8 mouse cellular contexts compared by ENCODE assay signal in the genomic region with DNA sequence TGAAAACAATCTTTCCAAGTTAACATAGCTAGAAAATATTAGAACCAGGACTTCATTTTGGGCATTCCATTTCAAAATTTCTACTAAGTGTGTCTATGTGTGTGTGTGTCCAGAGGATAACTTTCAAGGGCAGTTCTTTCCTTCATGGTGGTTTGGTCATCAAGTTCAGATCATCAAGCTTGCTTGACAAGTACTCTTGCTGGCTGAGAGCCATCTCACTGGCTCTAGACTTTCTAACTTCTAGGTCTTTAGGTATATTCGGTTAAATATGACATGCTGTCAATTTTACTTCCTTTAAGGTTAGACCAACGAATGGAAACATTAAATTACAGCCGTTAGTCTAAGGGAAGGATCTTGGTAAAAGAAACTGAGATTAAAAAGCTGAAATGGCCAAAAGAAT. TPM values are rescaled to one million over a fixed set of nuclear protein-coding genes. Genes with fewer than 3 reads are reported as not detected.
A peak's percentile ranks its signal among the peaks of the same experiment; 100 is the strongest.
DNase-seq lines count a peak whose midpoint lies in the region; ATAC-seq lines count a peak whose summit lies in the region.

No protein-coding gene starts in this region.

- H3K27me3 ChIP-seq in kidney, embryonic 15.5 days = no peaks in the 10 kb centered on the region
- H3K27me3 ChIP-seq in hindbrain, embryonic 11.5 days (ENCODE audit: control insufficient read depth, insufficient read depth, low read length) = no peaks in the 10 kb centered on the region
- H3K27me3 ChIP-seq in midbrain, embryonic 12.5 days = no peaks in the 10 kb centered on the region

- DNase-seq in kidney, postnatal 10 days = no peak
- DNase-seq in c-Kit-positive CD71-positive TER-119-positive erythroid progenitor cells, embryonic 14.5 days (ENCODE audit: low spot score) = peak; percentile 9
- DNase-seq in hindbrain, embryonic 11.5 days (ENCODE audit: low spot score) = no peak
- DNase-seq in ovary, postnatal 14 days (ENCODE audit: low spot score) = no peak
- DNase-seq in spleen, adult 12 weeks (ENCODE audit: low spot score) = no peak
- DNase-seq in thymus, postnatal 25 days = no peak

- no peaks in the 10 kb centered on the region for H3K9me3 ChIP-seq in kidney, embryonic 15.5 days (replicated peaks)
- no peaks in the 10 kb centered on the region for H3K9me3 ChIP-seq in hindbrain, embryonic 11.5 days (ENCODE audit: control insufficient read depth, low read length)
- no peaks in the 10 kb centered on the region for H3K9me3 ChIP-seq in midbrain, embryonic 12.5 days

- 27% methylated on average over 3 of the region's 3 CpGs for WGBS in kidney, embryonic 15.5 days
- WGBS in hindbrain, embryonic 11.5 days = 25% methylated on average over 3 of the region's 3 CpGs
- WGBS in midbrain, embryonic 12.5 days = 24% methylated on average over 3 of the region's 3 CpGs

- H3K4me1 ChIP-seq in kidney, embryonic 15.5 days = peaks cover 14% of the 10 kb centered on the region
- H3K4me1 ChIP-seq in hindbrain, embryonic 11.5 days (replicated peaks; ENCODE audit: control insufficient read depth, insufficient read depth, low read length) = no peaks in the 10 kb centered on the region
- H3K4me1 ChIP-seq in midbrain, embryonic 12.5 days = peaks cover 9% of the 10 kb centered on the region; the same call in 1 of the 2 replicates

- peak overlapping the region; percentile 62 for H3K4me2 ChIP-seq in kidney, embryonic 15.5 days
- no peak overlapping the region; the same call in 1 of the 2 replicates for H3K4me2 ChIP-seq in hindbrain, embryonic 11.5 days (replicated peaks; ENCODE audit: low read depth, low read length)
- peak overlapping the region; percentile 75 for H3K4me2 ChIP-seq in midbrain, embryonic 12.5 days (replicated peaks)

- no peak for ATAC-seq in kidney, embryonic 15.5 days (replicated peaks; ENCODE audit: low FRiP score)
- no peak for ATAC-seq in hindbrain, embryonic 11.5 days (ENCODE audit: low FRiP score)
- ATAC-seq in midbrain, embryonic 12.5 days (ENCODE audit: low FRiP score, low read depth) = no peak

- peak overlapping the region; percentile 89 for H3K4me3 ChIP-seq in kidney, embryonic 15.5 days (replicated peaks)
- H3K4me3 ChIP-seq in hindbrain, embryonic 11.5 days (ENCODE audit: low read depth, low read length) = peak overlapping the region; percentile 94
- peak overlapping the region; percentile 90 for H3K4me3 ChIP-seq in midbrain, embryonic 12.5 days

- no peaks in the 10 kb centered on the region for H3K36me3 ChIP-seq in kidney, embryonic 15.5 days
- H3K36me3 ChIP-seq in hindbrain, embryonic 11.5 days (ENCODE audit: control insufficient read depth, insufficient read depth, low read length) = no peaks in the 10 kb centered on the region
- H3K36me3 ChIP-seq in midbrain, embryonic 12.5 days = no peaks in the 10 kb centered on the region

- no peak overlapping the region for H3K27ac ChIP-seq in kidney, embryonic 15.5 days
- H3K27ac ChIP-seq in hindbrain, embryonic 11.5 days (ENCODE audit: low read depth, low read length) = no peak overlapping the region
- H3K27ac ChIP-seq in midbrain, embryonic 12.5 days (replicated peaks) = no peak overlapping the region

- H3K9ac ChIP-seq in kidney, embryonic 15.5 days = no peak overlapping the region
- no peak overlapping the region for H3K9ac ChIP-seq in hindbrain, embryonic 11.5 days (ENCODE audit: low read depth, low read length)
- H3K9ac ChIP-seq in midbrain, embryonic 12.5 days (replicated peaks) = no peak overlapping the region

RNA-seq across cellular contexts. Expression of a gene that starts 0.5 kb away (rescaled TPM):
- 30.3 and 34.9 TPM in 2 replicates for polyA plus RNA-seq in kidney, embryonic 15.5 days (2015; fragmentation: Nextera tagmentation; extraction: Ambion mirVana)
- polyA plus RNA-seq in hindbrain, embryonic 11.5 days (2014; fragmentation: Nextera tagmentation; extraction: Ambion mirVana) = 33.2 and 33.4 TPM in 2 replicates
- polyA plus RNA-seq in midbrain, embryonic 12.5 days (2016; fragmentation: Nextera tagmentation; extraction: Ambion mirVana) = 32.8 and 33.0 TPM in 2 replicates

RNA-seq across cellular contexts. Expression of a gene that starts 12.2 kb away (rescaled TPM):
- polyA plus RNA-seq in kidney, embryonic 15.5 days (2015; fragmentation: Nextera tagmentation; extraction: Ambion mirVana) = 33.4 and 35.3 TPM in 2 replicates
- polyA plus RNA-seq in hindbrain, embryonic 11.5 days (2014; fragmentation: Nextera tagmentation; extraction: Ambion mirVana) = 41.9 and 45.1 TPM in 2 replicates
- polyA plus RNA-seq in midbrain, embryonic 12.5 days (2016; fragmentation: Nextera tagmentation; extraction: Ambion mirVana) = 41.6 and 43.7 TPM in 2 replicates

RNA-seq across cellular contexts. Expression of a gene that starts 58.3 kb away (rescaled TPM):
- 7.9 and 8.1 TPM in 2 replicates for polyA plus RNA-seq in kidney, embryonic 15.5 days (2015; fragmentation: Nextera tagmentation; extraction: Ambion mirVana)
- polyA plus RNA-seq in hindbrain, embryonic 11.5 days (2014; fragmentation: Nextera tagmentation; extraction: Ambion mirVana) = 23.5 and 27.7 TPM in 2 replicates
- 13.5 and 13.9 TPM in 2 replicates for polyA plus RNA-seq in midbrain, embryonic 12.5 days (2016; fragmentation: Nextera tagmentation; extraction: Ambion mirVana)
